Mouse (Mus musculus): ENCODE results near the gene Noc4l.

- TF ChIP-seq POLR2A (IDR thresholded peaks at IDR 0.05; ENCODE audit: low read depth, low read length) (no peak), CTCF (IDR thresholded peaks at IDR 0.05; ENCODE audit: extremely low read depth, insufficient read depth, insufficient read length, insufficient replicate concordance) (no peak)
Measured at GRCm38 (mm10) chr5:110608941-110609340, 44.3 kb downstream of the Noc4l start.
